Mouse (Mus musculus) hindbrain, embryonic 16.5 days (tissue): ENCODE data around the gene Serpina1b. TPM values are rescaled to one million over a fixed set of nuclear protein-coding genes. Genes with fewer than 3 reads are reported as not detected.
"Not testable (repeated sequence)": the region's sequence is repeated elsewhere in the genome, so short reads cannot be mapped to it uniquely, and the experiment has no call there.

ENCODE experiments used
- ATAC-seq: fragments of 200-750 bp; cut with Nextera tagmentation; 2 replicates; pipeline ENCODE4 v1.8.0; 2017; ENCODE audit warnings: moderate TSS enrichment, moderate library complexity
- H3K27ac ChIP-seq: fragments of 300-500 bp; sonication (generic); 2 replicates; pipeline ENCODE4 v1.5.1; 2014; ENCODE audit warnings: low read depth, mild to moderate bottlenecking, control low read depth, low read length, moderate library complexity
- H3K27me3 ChIP-seq: fragments of 300-500 bp; sonication (generic); replicated peaks from 2 replicates; pipeline ENCODE4 v1.6.1; 2014; ENCODE audit warnings: low read length; ENCODE audit not compliant: control insufficient read depth, insufficient read depth
- H3K36me3 ChIP-seq: fragments of 300-500 bp; sonication (generic); 2 replicates; pipeline ENCODE4 v1.6.1; 2014; ENCODE audit warnings: mild to moderate bottlenecking, low read length, moderate library complexity, mixed read lengths; ENCODE audit not compliant: control insufficient read depth, insufficient read depth
- H3K4me1 ChIP-seq: fragments of 300-500 bp; sonication (generic); 2 replicates; pipeline ENCODE4 v1.6.1; 2014; ENCODE audit warnings: low read depth, low read length; ENCODE audit not compliant: control insufficient read depth, insufficient read depth
- H3K4me2 ChIP-seq: fragments of 300-500 bp; sonication (generic); 2 replicates; pipeline ENCODE4 v1.6.1; 2014; ENCODE audit warnings: mild to moderate bottlenecking, low read length, control low read depth, moderate library complexity
- H3K4me3 ChIP-seq: fragments of 300-500 bp; sonication (generic); 2 replicates; pipeline ENCODE4 v1.5.1; 2014; ENCODE audit warnings: mild to moderate bottlenecking, low read length, control low read depth, moderate library complexity
- H3K9ac ChIP-seq: fragments of 300-500 bp; sonication (generic); 2 replicates; pipeline ENCODE4 v1.6.1; 2014; ENCODE audit warnings: low read depth, mild to moderate bottlenecking, control low read depth, low read length, moderate library complexity
- H3K9me3 ChIP-seq: fragments of 300-500 bp; sonication (generic); 2 replicates; pipeline ENCODE4 v1.6.1; 2014; ENCODE audit warnings: mild to moderate bottlenecking, low read length, moderate library complexity; ENCODE audit not compliant: control insufficient read depth
- WGBS: fragments of 180-500 bp; shearing (Covaris S2); extraction: QIAGEN DNeasy Blood & Tissue Kit; methylation state at CpG from one replicate; pipeline ENCODE4 v1.1.7; 2014; 5-methylcytosine and 5-hydroxymethylcytosine counted together
- polyA plus RNA-seq: library from polyadenylated mRNA; unstranded; fragments of >200 nt; fragmentation: Nextera tagmentation; extraction: Ambion mirVana; gene quantifications from 2 replicates; pipeline ENCODE4 v1.2.1, GENCODE M21; 2015

The Serpina1b gene
- polyA plus RNA-seq, 1 experiment from 2014 or later: not detected

DNA sequence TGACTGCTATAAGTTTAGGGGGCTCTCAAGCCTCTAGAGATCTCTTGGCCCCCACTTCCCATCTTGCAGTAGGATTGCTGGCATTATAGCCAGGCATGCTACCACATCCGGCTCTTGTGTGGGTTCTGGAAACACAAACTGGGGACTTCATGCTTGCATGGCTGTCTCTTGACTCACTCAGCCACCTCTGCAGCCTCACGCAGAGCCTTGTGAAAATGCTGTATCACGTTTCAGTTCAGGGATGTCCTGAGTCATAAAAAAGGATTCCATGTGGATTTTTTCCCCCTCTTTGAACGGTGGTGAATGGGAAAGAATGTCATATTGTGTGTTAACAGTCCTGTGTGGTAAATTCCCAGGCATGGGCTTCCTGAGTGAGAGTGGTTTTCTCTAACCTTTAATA lies 146.4 kb downstream of the Serpina1b start:
- no peak for ATAC-seq
- Histone ChIP-seq H3K4me2 (no peak overlapping the region), H3K4me1 (no peaks in the 10 kb centered on the region), H3K9ac (no peak overlapping the region), H3K27me3 (no peaks in the 10 kb centered on the region), H3K36me3 (no peaks in the 10 kb centered on the region), H3K4me3 (no peak overlapping the region), H3K9me3 (no peaks in the 10 kb centered on the region), H3K27ac (no peak overlapping the region)
- WGBS: 76% methylated on average over 4 of the region's 4 CpGs

DNA sequence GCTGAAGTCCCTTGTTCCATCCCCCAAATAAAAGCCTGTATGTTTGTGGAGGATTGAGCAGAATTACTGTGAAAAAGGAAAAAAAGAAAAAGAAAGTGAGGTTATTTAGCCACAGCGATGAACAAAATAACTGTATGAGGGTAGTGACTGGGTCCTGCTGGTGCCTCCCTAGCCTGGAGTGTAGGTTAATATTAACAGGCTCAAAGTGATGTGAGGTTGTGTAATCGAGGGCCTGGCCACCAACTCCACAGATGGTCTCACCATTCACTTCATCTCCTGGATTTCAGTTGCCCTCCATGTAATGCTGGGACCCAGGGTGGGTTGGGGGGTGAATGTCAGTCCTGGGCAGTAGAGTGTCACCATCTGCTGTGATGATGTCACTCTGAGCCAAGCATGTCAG lies 148.4 kb downstream of the Serpina1b start:
- no peak overlapping the region for H3K27ac ChIP-seq
- H3K4me3 ChIP-seq: no peak overlapping the region
- no peak overlapping the region for H3K9ac ChIP-seq
- no peaks in the 10 kb centered on the region for H3K27me3 ChIP-seq
- ATAC-seq: no peak
- H3K4me1 ChIP-seq: no peaks in the 10 kb centered on the region
- H3K9me3 ChIP-seq: no peaks in the 10 kb centered on the region
- no peaks in the 10 kb centered on the region for H3K36me3 ChIP-seq
- 78% methylated on average over 2 of the region's 2 CpGs for WGBS
- H3K4me2 ChIP-seq: no peak overlapping the region

DNA sequence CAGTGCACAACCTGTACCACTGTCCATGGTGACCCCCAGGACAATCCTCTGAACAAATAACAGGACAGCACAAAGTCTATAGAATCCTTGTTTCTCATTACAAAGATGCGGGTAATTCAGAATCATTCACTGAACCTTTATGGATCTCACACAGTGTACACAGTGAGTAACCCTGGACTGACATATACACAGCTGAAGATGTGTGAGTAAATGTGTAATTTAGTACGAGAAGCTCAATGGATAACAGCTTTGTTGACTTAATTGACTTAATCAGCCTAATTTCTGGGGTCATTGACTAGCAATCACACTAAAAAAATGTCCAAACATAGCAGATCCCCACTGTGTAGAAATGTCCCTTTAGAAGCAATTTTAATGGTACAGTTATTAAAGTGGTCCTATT lies 149.0 kb downstream of the Serpina1b start:
- no peak for ATAC-seq
- H3K4me2 ChIP-seq: no peak overlapping the region
- H3K9ac ChIP-seq: no peak overlapping the region
- no peak overlapping the region for H3K4me3 ChIP-seq
- no peaks in the 10 kb centered on the region for H3K4me1 ChIP-seq
- WGBS: 85% methylated on average over 2 of the region's 2 CpGs
- H3K36me3 ChIP-seq: no peaks in the 10 kb centered on the region
- H3K27me3 ChIP-seq: no peaks in the 10 kb centered on the region
- no peaks in the 10 kb centered on the region for H3K9me3 ChIP-seq
- no peak overlapping the region for H3K27ac ChIP-seq

DNA sequence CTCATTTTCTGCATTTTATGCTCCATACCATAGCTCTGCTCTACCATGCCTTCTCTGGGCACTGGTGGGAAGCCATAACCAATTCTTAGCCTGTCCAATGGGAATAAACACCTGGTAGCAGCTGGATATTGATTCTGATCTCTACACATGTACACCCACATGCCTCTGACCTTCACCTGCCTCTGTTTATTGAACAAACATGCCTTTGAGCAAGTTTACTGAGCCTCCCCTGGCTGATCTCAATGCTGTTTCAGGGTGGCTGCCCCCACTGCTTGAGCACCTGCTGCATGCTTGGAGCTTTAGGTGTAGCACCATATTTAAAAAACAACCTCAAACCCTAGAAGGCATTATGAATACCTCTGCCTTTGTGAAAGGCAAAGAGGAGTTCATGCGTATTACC lies 150.3 kb downstream of the Serpina1b start:
- H3K9me3 ChIP-seq, H3K4me1 ChIP-seq, H3K4me2 ChIP-seq, H3K36me3 ChIP-seq, H3K4me3 ChIP-seq, ATAC-seq, H3K27ac ChIP-seq, H3K9ac ChIP-seq, H3K27me3 ChIP-seq: not testable (repeated sequence)
- 96% methylated on average over 1 of the region's 1 CpGs for WGBS

Other genes with a start within 250 kb of the Serpina1b start
- 0.04 TPM in 1 of 2 replicates, not detected in the other for gene Serpina10, start 198.9 kb downstream of the Serpina1b start, polyA plus RNA-seq
- not detected in 2 replicates for gene Serpina6, start 173.2 kb downstream of the Serpina1b start, polyA plus RNA-seq
- gene Serpina16, start 154.2 kb downstream of the Serpina1b start, polyA plus RNA-seq: 0.10 TPM in 1 of 2 replicates, not detected in the other
- gene Serpina1f, start 134.8 kb downstream of the Serpina1b start, polyA plus RNA-seq: not detected in 2 replicates
- not detected in 2 replicates for gene Serpina1d, start 56.8 kb downstream of the Serpina1b start, polyA plus RNA-seq
- gene Serpina1a, start 33.2 kb upstream of the Serpina1b start, polyA plus RNA-seq: not detected in 2 replicates
- not detected in 2 replicates for gene Serpina1c, start 74.5 kb upstream of the Serpina1b start, polyA plus RNA-seq
- not detected in 2 replicates for gene Serpina1e, start 128.6 kb upstream of the Serpina1b start, polyA plus RNA-seq
- not detected in 2 replicates for gene Serpina11, start 159.6 kb upstream of the Serpina1b start, polyA plus RNA-seq
- 0.09 and 0.27 TPM in 2 replicates for gene Serpina9, start 183.4 kb upstream of the Serpina1b start, polyA plus RNA-seq
- gene Serpina12, start 214.1 kb upstream of the Serpina1b start, polyA plus RNA-seq: not detected in 2 replicates